ENCODE assay signal across 15 mouse cellular contexts in the genomic region with DNA sequence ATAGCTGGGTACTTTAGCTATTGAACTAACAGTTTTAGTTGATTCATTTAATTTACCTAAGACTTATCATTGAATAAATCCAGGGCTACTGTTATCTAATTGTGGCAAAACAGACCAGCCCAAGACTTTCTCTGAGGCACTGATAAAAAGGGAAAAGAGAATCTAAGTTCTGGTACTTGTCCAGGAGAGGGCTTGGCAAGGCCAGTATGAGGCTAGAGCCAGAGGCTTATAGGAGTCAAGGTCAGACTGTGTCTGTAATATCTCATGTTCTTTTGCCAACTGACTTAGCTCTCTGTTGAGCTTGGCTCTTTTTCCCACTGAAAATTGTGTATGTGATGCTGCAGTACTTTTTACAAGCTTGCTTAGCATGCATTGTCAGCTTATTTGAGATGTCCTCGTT.
DNase-seq lines count a peak whose midpoint lies in the region; ATAC-seq lines count a peak whose summit lies in the region.
"Had no signal": no experiment of that assay in that cellular context is flagged by ENCODE, and none has a peak within 500 bp of the region (broad histone marks: within the 10 kb centered on the region; RNA-seq: fewer than 3 reads in every experiment).

No protein-coding gene starts in this region.

- intact Hi-C loops in heart, postnatal 10 days (cut with DNase I): no loop called here

- no peak for ATAC-seq in erythroid progenitor cell, adult 5-6 weeks (replicated peaks; ENCODE audit: low FRiP score, poor library complexity, severe bottlenecking)
- ATAC-seq: intestine, embryonic 15.5 days; lung, postnatal 0 days; midbrain, embryonic 15.5 days had no signal

- DNase-seq in adrenal gland, adult 2 months: peak; percentile 38
- DNase-seq in adrenal gland, postnatal 4 days (ENCODE audit: low spot score in 2 of 2): no peak
- DNase-seq in heart, postnatal 10 days: peak; percentile 12 to 13
- DNase-seq in heart, postnatal 4 days: no peak
- peak; percentile 4 for DNase-seq in ZHBTc4 (ENCODE audit: low read depth, low spot score)
- DNase-seq in ovary, postnatal 14 days (ENCODE audit: low spot score): peak; percentile 1
- no peak for DNase-seq in T-cell, adult 2 months (ENCODE audit: low spot score)
- DNase-seq: cerebellum, adult 11 months; liver, embryonic 13.5 days; right cerebral cortex, postnatal 14 days; thymus, postnatal 25 days had no signal

Comparison
In these comparisons a context has a peak if more than half of its experiments do, and no peak if none do; other contexts are left out.
1. DNase-seq: peak in adrenal gland, adult 2 months (single experiment), heart, postnatal 10 days (2 of 2), ZHBTc4 (single experiment) and ovary, postnatal 14 days (single experiment); none in adrenal gland, postnatal 4 days (0 of 2), heart, postnatal 4 days (single experiment) and T-cell, adult 2 months (single experiment).